Mouse (Mus musculus) inflammation-experienced regulatory T-cells, adult 6 months (primary cell): Measurements from ENCODE around the gene Tnnc2. TPM values are rescaled to one million over a fixed set of nuclear protein-coding genes. Genes with fewer than 3 reads are reported as not detected.

ENCODE experiments used
- ATAC-seq: one replicate; pipeline ENCODE4 v1.8.0; 2017
- polyA plus RNA-seq, 3 experiments: library from polyadenylated mRNA; unstranded; fragments of 100-300 nt; shearing (Covaris generic); gene quantifications; one replicate each; pipeline ENCODE4 v1.2.1; 2017

Gene Tnnc2
- polyA plus RNA-seq, 3 experiments from 2014 or later: not detected

- no peak for ATAC-seq
These were observed 44.9 kb downstream of the Tnnc2 start for GRCm38 (mm10) chr2:164734839-164735238.

DNA sequence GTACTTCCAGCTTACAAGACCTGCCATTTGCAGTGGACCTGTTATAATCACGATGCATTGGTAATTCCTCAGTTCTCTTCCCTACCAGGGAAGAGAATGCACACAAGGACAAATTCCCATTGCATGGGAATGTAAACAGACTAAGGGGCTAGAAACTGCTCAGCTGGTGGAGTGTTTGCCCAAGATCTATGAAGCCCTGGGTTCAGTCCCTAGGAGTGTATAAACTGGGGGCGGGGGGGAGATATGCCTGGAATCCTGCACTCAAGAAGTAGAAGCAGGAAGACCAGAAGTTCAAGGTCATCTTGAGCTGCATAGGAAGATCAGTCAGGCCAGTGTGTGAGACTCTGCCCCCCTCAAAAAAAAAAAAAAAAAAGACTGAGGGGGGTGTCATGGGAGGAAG, 46.5 kb downstream of the Tnnc2 start:
- no peak for ATAC-seq

GRCm38 (mm10) chr2:164731719-164732118, 48.0 kb downstream of the Tnnc2 start:
- no peak for ATAC-seq

Other genes with a start within 250 kb of the Tnnc2 start
- gene Wfdc2, start 217.6 kb downstream of the Tnnc2 start, polyA plus RNA-seq: not detected
- gene Spint3, start 206.5 kb downstream of the Tnnc2 start, polyA plus RNA-seq: not detected
- gene Wfdc6a, start 194.5 kb downstream of the Tnnc2 start, polyA plus RNA-seq: not detected
- gene Eppin, start 186.4 kb downstream of the Tnnc2 start, polyA plus RNA-seq: not detected
- gene Wfdc6b, start 166.4 kb downstream of the Tnnc2 start, polyA plus RNA-seq: not detected
- not detected for gene Wfdc8, start 166.3 kb downstream of the Tnnc2 start, polyA plus RNA-seq
- not detected for gene Wfdc16, start 141.2 kb downstream of the Tnnc2 start, polyA plus RNA-seq
- not detected for gene Wfdc10, start 123.9 kb downstream of the Tnnc2 start, polyA plus RNA-seq
- not detected for gene Wfdc9, start 123.4 kb downstream of the Tnnc2 start, polyA plus RNA-seq
- gene Wfdc11, start 105.9 kb downstream of the Tnnc2 start, polyA plus RNA-seq: not detected
- not detected for gene Wfdc13, start 94.9 kb downstream of the Tnnc2 start, polyA plus RNA-seq
- not detected for gene Spint4, start 81.5 kb downstream of the Tnnc2 start, polyA plus RNA-seq
- not detected for gene Spint5, start 64.7 kb downstream of the Tnnc2 start, polyA plus RNA-seq
- not detected for gene Wfdc3, start 34.0 kb downstream of the Tnnc2 start, polyA plus RNA-seq
- 1 to 10 TPM; 3.8 to 7.8 (median 5.0) TPM for gene Dnttip1, start 34.0 kb downstream of the Tnnc2 start, polyA plus RNA-seq
- 100 to 1,000 TPM in 1 of 3 experiments, 10 to 100 TPM in 1, 1 to 10 TPM in 1; 7.9 to 171 (median 15.0) TPM for gene Ube2c, start 10.1 kb downstream of the Tnnc2 start, polyA plus RNA-seq
- gene Snx21, start 5.9 kb upstream of the Tnnc2 start, polyA plus RNA-seq: 1 to 10 TPM; 5.2 to 9.7 (median 6.4) TPM
- gene Acot8, start 24.9 kb upstream of the Tnnc2 start, polyA plus RNA-seq: 10 to 100 TPM; 34.5 to 45.6 (median 39.3) TPM
- 1 to 10 TPM; 3.7 to 6.1 (median 4.8) TPM for gene Zswim3, start 25.1 kb upstream of the Tnnc2 start, polyA plus RNA-seq
- gene Zswim1, start 42.7 kb upstream of the Tnnc2 start, polyA plus RNA-seq: 10 to 100 TPM; 17.5 to 25.7 (median 22.5) TPM
- not detected for gene Spata25, start 48.6 kb upstream of the Tnnc2 start, polyA plus RNA-seq
- gene Ctsa, start 52.9 kb upstream of the Tnnc2 start, polyA plus RNA-seq: 100 to 1,000 TPM; 206 to 247 (median 207) TPM
- 1 to 10 TPM; 1.0 to 2.7 (median 1.1) TPM for gene Neurl2, start 53.5 kb upstream of the Tnnc2 start, polyA plus RNA-seq
- 1 to 10 TPM in 2 of 3 experiments, under 1 TPM in 1; 0.50 to 3.0 (median 1.3) TPM for gene Pltp, start 77.7 kb upstream of the Tnnc2 start, polyA plus RNA-seq
- gene Pcif1, start 99.3 kb upstream of the Tnnc2 start, polyA plus RNA-seq: 100 to 1,000 TPM; 110 to 126 (median 112) TPM
- gene Zfp335, start 131.8 kb upstream of the Tnnc2 start, polyA plus RNA-seq: 1 to 10 TPM; 6.2 to 7.4 (median 6.8) TPM
- 1 to 10 TPM; 1.3 to 2.6 (median 2.6) TPM for gene Mmp9, start 160.8 kb upstream of the Tnnc2 start, polyA plus RNA-seq
- gene Slc12a5, start 180.8 kb upstream of the Tnnc2 start, polyA plus RNA-seq: under 1 TPM in 2 of 3 experiments, not detected in 1; 0.21 to 0.33 TPM